Mouse (Mus musculus) midbrain, embryonic 15.5 days (tissue): Measurements from ENCODE around the gene Bbs9. TPM values are rescaled to one million over a fixed set of nuclear protein-coding genes. Genes with fewer than 3 reads are reported as not detected.

Experiments
- ATAC-seq: fragments of 200-750 bp; cut with Nextera tagmentation; replicated peaks from 2 replicates; pipeline ENCODE4 v1.8.0; 2017; ENCODE audit warnings: moderate TSS enrichment
- H3K27ac ChIP-seq: fragments of 300-500 bp; sonication (generic); 2 replicates; pipeline ENCODE4 v1.5.1; 2015; ENCODE audit warnings: mild to moderate bottlenecking, inconsistent platforms
- H3K27me3 ChIP-seq: fragments of 300-500 bp; sonication (generic); replicated peaks from 2 replicates; pipeline ENCODE4 v1.6.1; 2015; ENCODE audit warnings: inconsistent platforms
- H3K36me3 ChIP-seq: fragments of 300-500 bp; sonication (generic); replicated peaks from 2 replicates; pipeline ENCODE4 v1.6.1; 2015; ENCODE audit warnings: inconsistent platforms
- H3K4me1 ChIP-seq: fragments of 300-500 bp; sonication (generic); 2 replicates; pipeline ENCODE4 v1.6.1; 2015; ENCODE audit warnings: inconsistent platforms
- H3K4me2 ChIP-seq: fragments of 300-500 bp; sonication (generic); 2 replicates; pipeline ENCODE4 v1.6.1; 2015; ENCODE audit warnings: inconsistent platforms, mild to moderate bottlenecking, moderate library complexity
- H3K4me3 ChIP-seq: fragments of 300-500 bp; sonication (generic); 2 replicates; pipeline ENCODE4 v1.5.1; 2015; ENCODE audit warnings: mild to moderate bottlenecking, inconsistent platforms
- H3K9ac ChIP-seq: fragments of 300-500 bp; sonication (generic); 2 replicates; pipeline ENCODE4 v1.6.1; 2015; ENCODE audit warnings: mild to moderate bottlenecking, inconsistent platforms
- H3K9me3 ChIP-seq: fragments of 300-500 bp; sonication (generic); 2 replicates; pipeline ENCODE4 v1.6.1; 2016; ENCODE audit warnings: inconsistent platforms
- whole genome bisulfite sequencing: fragments of 180-500 bp; shearing (Covaris S2); methylation state at CpG from one replicate; pipeline ENCODE4 v1.1.7; 2015; ENCODE audit warnings: mixed read lengths; 5-methylcytosine and 5-hydroxymethylcytosine counted together
- polyA plus RNA-seq: library from polyadenylated mRNA; unstranded; fragments of >200 nt; fragmentation: Nextera tagmentation; extraction: Ambion mirVana; gene quantifications from 2 replicates; pipeline ENCODE4 v1.2.1, GENCODE M21; 2015

Gene Bbs9
- polyA plus RNA-seq, 1 experiment from 2014 or later = 25.0 TPM

GRCm38 (mm10) chr9:22789380-22790168, 314.1 kb downstream of the Bbs9 start:
- no peak overlapping the region for H3K9ac ChIP-seq

GRCm38 (mm10) chr9:22791208-22791607, 315.7 kb downstream of the Bbs9 start:
- Histone ChIP-seq H3K4me2 (no peak overlapping the region), H3K27ac (no peak overlapping the region), H3K9me3 (no peaks in the 10 kb centered on the region), H3K36me3 (no peaks in the 10 kb centered on the region), H3K9ac (no peak overlapping the region), H3K4me3 (no peak overlapping the region), H3K4me1 (no peaks in the 10 kb centered on the region), H3K27me3 (no peaks in the 10 kb centered on the region)
- ATAC-seq = no peak
- WGBS = 86% methylated on average over 5 of the region's 5 CpGs

More at GRCm38 (mm10) chr9:22789380-22790168, 314.1 kb downstream of the Bbs9 start:
- ATAC-seq = no peak
- Histone ChIP-seq H3K36me3 (no peaks in the 10 kb centered on the region), H3K27me3 (no peaks in the 10 kb centered on the region), H3K4me1 (no peaks in the 10 kb centered on the region), H3K4me3 (no peak overlapping the region), H3K9me3 (no peaks in the 10 kb centered on the region), H3K27ac (no peak overlapping the region), H3K4me2 (no peak overlapping the region)
- 89% methylated on average over 9 of the region's 9 CpGs for WGBS

- no peak for ATAC-seq
- H3K4me3 ChIP-seq = no peak overlapping the region
- no peak overlapping the region for H3K4me2 ChIP-seq
- no peaks in the 10 kb centered on the region for H3K36me3 ChIP-seq
- no peak overlapping the region for H3K9ac ChIP-seq
- 87% methylated on average over 9 of the region's 9 CpGs for WGBS
- H3K27ac ChIP-seq = no peak overlapping the region
- H3K9me3 ChIP-seq = no peaks in the 10 kb centered on the region
- H3K4me1 ChIP-seq = no peaks in the 10 kb centered on the region
- H3K27me3 ChIP-seq = no peaks in the 10 kb centered on the region
Observed at GRCm38 (mm10) chr9:22791750-22792149, 316.2 kb downstream of the Bbs9 start.

- H3K9ac ChIP-seq = no peak overlapping the region
- no peak overlapping the region for H3K27ac ChIP-seq
- H3K9me3 ChIP-seq = no peaks in the 10 kb centered on the region
- no peaks in the 10 kb centered on the region for H3K27me3 ChIP-seq
- no peaks in the 10 kb centered on the region for H3K36me3 ChIP-seq
- H3K4me2 ChIP-seq = no peak overlapping the region
- ATAC-seq = no peak
- H3K4me1 ChIP-seq = no peaks in the 10 kb centered on the region
- H3K4me3 ChIP-seq = no peak overlapping the region
- 77% methylated on average over 7 of the region's 7 CpGs for WGBS
Observed at GRCm38 (mm10) chr9:22793698-22794097, 318.2 kb downstream of the Bbs9 start.

GRCm38 (mm10) chr9:22800675-22801074, 325.2 kb downstream of the Bbs9 start:
- Histone ChIP-seq H3K4me3 (no peak overlapping the region), H3K9ac (no peak overlapping the region), H3K27me3 (no peaks in the 10 kb centered on the region), H3K9me3 (no peaks in the 10 kb centered on the region), H3K36me3 (no peaks in the 10 kb centered on the region), H3K4me2 (no peak overlapping the region), H3K27ac (no peak overlapping the region), H3K4me1 (no peaks in the 10 kb centered on the region)
- no peak for ATAC-seq
- 83% methylated on average over 7 of the region's 7 CpGs for WGBS

GRCm38 (mm10) chr9:22805981-22806380, 330.5 kb downstream of the Bbs9 start:
- Histone ChIP-seq H3K27me3 (no peaks in the 10 kb centered on the region), H3K4me3 (no peak overlapping the region), H3K9me3 (no peaks in the 10 kb centered on the region), H3K36me3 (no peaks in the 10 kb centered on the region), H3K4me1 (no peaks in the 10 kb centered on the region), H3K4me2 (no peak overlapping the region), H3K9ac (no peak overlapping the region), H3K27ac (no peak overlapping the region)
- ATAC-seq = no peak
- 98% methylated on average over 1 of the region's 1 CpGs for WGBS

GRCm38 (mm10) chr9:22806494-22806893, 331.0 kb downstream of the Bbs9 start:
- Histone ChIP-seq H3K27me3 (no peaks in the 10 kb centered on the region), H3K4me3 (no peak overlapping the region), H3K9ac (no peak overlapping the region), H3K36me3 (no peaks in the 10 kb centered on the region), H3K27ac (no peak overlapping the region), H3K4me2 (no peak overlapping the region), H3K4me1 (no peaks in the 10 kb centered on the region), H3K9me3 (no peaks in the 10 kb centered on the region)
- no peak for ATAC-seq
- WGBS = 78% methylated on average over 5 of the region's 5 CpGs

- ATAC-seq = no peak
- Histone ChIP-seq H3K4me1 (no peaks in the 10 kb centered on the region), H3K27ac (no peak overlapping the region), H3K27me3 (no peaks in the 10 kb centered on the region), H3K9ac (no peak overlapping the region), H3K36me3 (no peaks in the 10 kb centered on the region), H3K4me3 (no peak overlapping the region), H3K4me2 (no peak overlapping the region), H3K9me3 (no peaks in the 10 kb centered on the region)
- WGBS = 85% methylated on average over 5 of the region's 5 CpGs
Observed at GRCm38 (mm10) chr9:22807693-22808092, 332.2 kb downstream of the Bbs9 start.

- no peak overlapping the region for H3K9ac ChIP-seq
- H3K36me3 ChIP-seq = no peaks in the 10 kb centered on the region
- no peak overlapping the region for H3K27ac ChIP-seq
- no peaks in the 10 kb centered on the region for H3K4me1 ChIP-seq
- no peak for ATAC-seq
- no peak overlapping the region for H3K4me3 ChIP-seq
- H3K9me3 ChIP-seq = no peaks in the 10 kb centered on the region
- WGBS = 94% methylated on average over 4 of the region's 4 CpGs
- no peak overlapping the region for H3K4me2 ChIP-seq
- H3K27me3 ChIP-seq = no peaks in the 10 kb centered on the region
Observed at GRCm38 (mm10) chr9:22809621-22810126, 334.2 kb downstream of the Bbs9 start.

GRCm38 (mm10) chr9:22810454-22810853, 334.9 kb downstream of the Bbs9 start:
- Histone ChIP-seq H3K27ac (no peak overlapping the region), H3K4me1 (no peaks in the 10 kb centered on the region)
- WGBS = 92% methylated on average over 8 of the region's 8 CpGs

GRCm38 (mm10) chr9:22811931-22812330, 336.4 kb downstream of the Bbs9 start:
- Histone ChIP-seq H3K36me3 (no peaks in the 10 kb centered on the region), H3K4me3 (no peak overlapping the region), H3K4me2 (no peak overlapping the region), H3K9ac (no peak overlapping the region), H3K4me1 (no peaks in the 10 kb centered on the region), H3K27me3 (no peaks in the 10 kb centered on the region), H3K9me3 (no peaks in the 10 kb centered on the region), H3K27ac (no peak overlapping the region)
- no peak for ATAC-seq
- 82% methylated on average over 2 of the region's 2 CpGs for WGBS

More at GRCm38 (mm10) chr9:22810454-22810853, 334.9 kb downstream of the Bbs9 start:
- Histone ChIP-seq H3K36me3 (no peaks in the 10 kb centered on the region), H3K9ac (no peak overlapping the region), H3K4me3 (no peak overlapping the region), H3K27me3 (no peaks in the 10 kb centered on the region), H3K4me2 (no peak overlapping the region), H3K9me3 (no peaks in the 10 kb centered on the region)
- no peak for ATAC-seq

GRCm38 (mm10) chr9:22814407-22815092, 339.0 kb downstream of the Bbs9 start:
- WGBS = 73% methylated on average over 9 of the region's 9 CpGs
- peak; percentile 17; the same call in 1 of the 2 replicates for ATAC-seq
- H3K27ac ChIP-seq = no peak overlapping the region

More at GRCm38 (mm10) chr9:22814407-22815092, 339.0 kb downstream of the Bbs9 start:
- no peaks in the 10 kb centered on the region for H3K9me3 ChIP-seq
- H3K4me3 ChIP-seq = no peak overlapping the region
- H3K27me3 ChIP-seq = no peaks in the 10 kb centered on the region
- H3K36me3 ChIP-seq = no peaks in the 10 kb centered on the region
- H3K9ac ChIP-seq = no peak overlapping the region
- no peaks in the 10 kb centered on the region for H3K4me1 ChIP-seq
- H3K4me2 ChIP-seq = no peak overlapping the region
